Mouse (Mus musculus): ENCODE data around the gene Secisbp2.

DNA sequence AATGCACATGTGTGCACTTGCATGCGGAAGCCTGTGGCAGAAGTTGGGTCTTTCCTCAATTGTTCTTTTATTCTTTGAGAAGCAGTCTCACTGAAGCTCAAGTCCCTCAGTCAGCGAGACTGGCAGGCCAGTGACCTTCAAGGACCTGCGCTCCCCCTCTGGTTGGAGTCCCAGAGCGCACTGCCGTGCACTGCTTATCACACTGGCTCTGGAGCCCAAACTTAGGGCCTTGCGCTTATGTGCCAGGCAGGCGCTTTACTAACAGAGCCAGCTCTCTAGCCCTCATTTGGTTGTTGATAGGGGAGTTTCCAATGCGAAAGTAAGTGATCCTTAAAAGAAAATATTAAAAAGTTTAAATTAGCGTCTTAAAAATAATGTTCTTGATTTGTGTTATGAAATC is 2.5 kb downstream of the Secisbp2 start:
- TF ChIP-seq CTCF (IDR thresholded peaks at IDR 0.05; ENCODE audit: extremely low read depth, insufficient read depth, low read length) (no peak), POLR2A (IDR thresholded peaks at IDR 0.05; ENCODE audit: extremely low read depth, insufficient read depth, low read length) (no peak)
